Mouse (Mus musculus) naive thymus-derived CD4-positive, alpha-beta T cell, adult 2 months (primary cell): ENCODE data around the gene Cdt1.
A peak's percentile ranks its signal among the peaks of the same experiment; 100 is the strongest.

ENCODE experiments used
- DNase-seq: peaks from one replicate; pipeline ENCODE4 v3.0.0-alpha.2; 2011; ENCODE audit warnings: low read depth

The Cdt1 gene

DNA sequence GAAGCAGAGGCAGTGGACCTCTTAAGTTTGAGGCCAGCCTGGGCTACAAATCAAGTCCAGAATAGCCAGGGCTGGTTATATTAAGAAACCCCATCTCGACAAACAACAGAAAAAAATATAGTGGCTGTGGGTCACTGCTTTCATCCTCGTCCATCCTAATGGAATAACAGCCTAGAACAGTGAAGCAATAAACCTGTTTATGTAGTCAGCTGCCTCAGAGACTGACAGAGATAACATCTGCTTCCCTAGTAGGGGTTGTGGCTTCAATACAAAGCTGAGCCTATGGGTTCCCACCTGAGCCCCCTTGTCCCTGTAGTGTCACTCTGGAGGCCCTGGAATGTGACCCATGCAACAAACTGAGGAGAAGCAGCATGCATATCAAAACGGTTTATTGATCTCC is 6.4 kb downstream of the Cdt1 start:
- no peak for DNase-seq

DNA sequence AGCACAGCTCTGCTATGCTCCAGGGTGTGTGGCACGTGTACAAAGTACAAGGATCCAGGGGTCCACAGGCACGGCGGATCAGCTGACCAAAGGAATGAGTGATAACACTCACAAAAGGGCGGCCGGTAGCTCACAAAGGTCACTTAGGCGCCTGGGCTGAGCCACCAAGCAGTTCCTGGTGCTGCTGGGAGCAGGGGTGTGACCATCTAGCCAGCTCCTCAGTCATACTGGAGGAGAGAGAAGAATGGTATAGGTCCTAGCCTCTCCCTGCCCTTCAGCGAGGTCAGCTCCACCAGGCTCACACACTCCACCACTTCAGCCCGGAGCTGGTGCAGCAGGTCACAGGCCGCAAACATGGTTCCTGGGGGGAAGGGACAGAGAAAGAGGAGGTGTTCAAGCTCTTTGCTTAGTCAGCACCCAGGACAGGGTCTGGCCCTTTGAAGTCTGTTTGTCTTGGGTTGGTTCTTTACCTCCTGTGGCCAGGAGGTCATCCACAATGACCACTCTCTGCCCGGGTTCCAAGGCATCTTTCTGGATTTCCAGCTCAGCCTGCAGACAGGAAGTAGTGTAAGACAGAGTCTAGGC is 6.9 kb downstream of the Cdt1 start:
- no peak for DNase-seq

DNA sequence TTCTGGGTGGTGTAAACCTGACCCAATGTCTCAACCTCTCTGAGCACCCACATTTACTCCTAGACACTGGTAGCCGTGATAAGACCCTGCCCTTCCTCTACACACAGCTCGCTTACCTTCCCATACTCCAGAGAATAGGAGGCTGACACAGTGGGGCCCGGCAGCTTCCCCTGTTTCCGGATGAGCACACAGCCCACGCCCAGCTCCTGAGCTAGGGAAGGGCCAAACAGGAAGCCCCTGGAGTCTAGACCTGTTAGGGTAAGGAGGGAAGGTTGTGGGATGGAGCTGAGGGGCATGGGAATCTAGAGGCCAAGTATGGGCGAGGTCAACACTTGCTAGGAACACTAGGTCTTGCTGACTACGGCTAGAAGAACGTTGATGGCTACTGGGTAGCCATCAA is 7.5 kb downstream of the Cdt1 start:
- DNase-seq = no peak

DNA sequence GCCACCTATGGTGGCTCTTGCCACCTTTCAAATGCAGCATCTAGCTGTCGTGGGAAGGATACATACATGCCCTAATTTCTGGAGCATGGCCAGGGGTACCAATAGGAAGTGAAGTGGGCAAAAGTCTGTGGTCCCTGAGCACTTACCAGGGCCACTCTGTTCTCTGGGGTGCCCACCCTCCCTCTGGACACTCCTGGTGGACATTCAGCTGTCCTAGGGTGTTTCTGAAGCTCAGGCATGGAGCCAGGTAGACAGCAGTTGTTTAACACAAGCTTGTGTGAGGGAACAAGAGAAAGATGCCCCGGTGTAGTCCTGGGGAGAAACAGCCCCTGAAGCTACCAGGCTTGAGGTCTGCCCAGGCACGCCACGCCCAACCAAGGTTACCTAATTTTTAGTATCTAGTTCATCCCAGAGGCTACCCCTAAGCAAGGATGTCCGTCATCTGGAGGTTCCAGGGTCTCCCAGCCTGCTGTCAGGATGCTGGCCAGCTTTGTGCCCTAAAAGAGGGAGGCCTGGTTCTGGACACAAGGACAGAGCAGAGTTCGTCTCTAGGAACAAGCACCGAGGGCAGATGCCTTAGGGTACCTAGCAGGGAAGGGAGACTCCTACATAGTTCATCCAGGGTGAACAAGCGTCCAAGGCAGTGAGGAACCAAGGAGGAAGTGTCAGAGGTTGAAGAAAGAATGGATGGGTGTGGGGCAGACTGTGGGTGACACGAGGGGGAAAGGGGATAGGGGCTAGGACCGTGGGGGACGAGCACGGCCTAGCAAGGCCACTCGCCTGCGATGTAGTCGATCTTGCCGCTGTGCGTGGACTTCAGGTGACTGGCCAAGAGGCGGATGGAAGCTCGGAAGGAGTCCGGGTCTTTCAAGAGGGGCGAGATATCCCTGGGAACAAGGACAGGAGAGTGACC is 8.2 kb downstream of the Cdt1 start:
- DNase-seq = peak; percentile 41

DNA sequence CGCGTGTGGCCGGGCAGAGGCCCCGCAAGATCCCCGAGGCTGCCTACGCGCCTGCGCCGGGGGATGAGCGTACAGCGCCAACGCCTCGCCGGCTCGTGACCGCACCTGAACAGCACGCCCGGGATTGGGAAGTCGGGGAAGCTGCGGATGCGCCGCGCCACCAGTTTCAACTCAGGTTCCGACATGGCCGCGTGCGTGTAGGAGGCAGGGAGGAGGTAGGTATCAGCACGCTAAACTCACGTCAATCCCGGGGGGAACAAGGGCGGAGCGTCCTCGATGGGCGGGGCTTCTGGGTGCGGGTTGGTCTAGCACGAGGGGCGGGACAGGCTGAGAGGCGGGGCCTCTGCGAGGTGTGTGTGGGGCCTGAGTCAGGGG is 8.8 kb downstream of the Cdt1 start, which contains the start of gene Aprt:
Gene Aprt, minus strand, starts transcription at position 262 of the 375 bp plus-strand sequence.
- DNase-seq = peak; percentile 96

DNA sequence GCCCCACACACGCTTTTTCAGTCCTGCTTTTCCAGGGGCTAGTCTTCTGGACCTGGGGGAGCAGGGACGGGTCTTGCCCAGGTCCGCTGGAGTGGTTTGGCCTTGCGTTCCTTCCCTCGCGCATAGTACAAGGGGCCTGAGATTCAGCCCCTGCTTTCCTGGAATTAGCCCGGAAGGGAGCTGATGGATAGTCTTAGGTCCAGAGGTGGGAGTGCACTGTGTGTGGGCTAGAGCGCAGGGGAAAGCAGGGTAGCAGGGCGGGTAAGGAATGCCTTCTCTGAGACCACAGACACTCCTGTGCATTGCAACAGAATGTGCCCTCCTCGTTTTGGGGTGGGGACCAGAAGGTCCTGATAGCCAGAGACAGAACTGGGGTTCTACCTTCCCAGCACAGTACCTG is 9.3 kb downstream of the Cdt1 start:
- DNase-seq = no peak

DNA sequence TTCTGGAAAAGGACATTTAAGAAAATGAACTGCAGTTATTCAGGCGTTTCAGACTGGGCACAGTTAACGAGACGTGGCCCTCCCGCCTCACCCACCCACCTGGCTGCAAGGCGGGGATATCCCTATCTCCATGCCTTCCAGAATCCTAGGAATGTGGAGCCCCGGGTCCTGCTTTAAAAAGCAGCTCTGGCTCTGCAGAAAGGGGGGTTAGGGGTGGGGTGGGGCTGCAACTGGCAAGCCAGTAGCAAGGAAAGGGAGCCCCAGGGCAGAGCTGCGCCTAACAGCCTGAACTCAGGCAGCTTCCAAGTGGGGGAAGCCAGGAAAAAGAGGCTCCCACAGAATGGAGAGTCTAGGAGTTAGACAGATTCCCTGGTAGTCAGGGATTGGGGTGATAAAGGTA is 11.4 kb downstream of the Cdt1 start:
- no peak for DNase-seq

DNA sequence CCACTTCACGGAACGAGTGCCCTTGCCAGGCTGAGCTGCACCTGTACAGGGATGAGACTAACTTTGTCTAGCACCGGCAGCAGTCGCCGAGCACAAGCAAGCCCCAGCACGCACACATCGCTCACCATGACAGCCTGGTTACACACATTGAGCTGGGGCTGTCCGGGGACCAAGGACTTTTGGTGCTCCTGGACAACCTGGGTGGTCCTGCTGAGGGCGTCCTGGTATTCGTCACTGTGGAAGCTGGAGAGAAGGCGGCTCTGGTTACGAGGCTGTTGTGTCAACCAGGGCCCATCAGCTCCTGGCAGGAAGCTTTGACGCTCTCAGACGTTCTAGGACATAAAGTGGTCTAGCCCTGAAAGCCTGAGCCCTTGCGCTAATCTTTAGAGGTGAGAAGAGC is 13.1 kb downstream of the Cdt1 start:
- DNase-seq = no peak

DNA sequence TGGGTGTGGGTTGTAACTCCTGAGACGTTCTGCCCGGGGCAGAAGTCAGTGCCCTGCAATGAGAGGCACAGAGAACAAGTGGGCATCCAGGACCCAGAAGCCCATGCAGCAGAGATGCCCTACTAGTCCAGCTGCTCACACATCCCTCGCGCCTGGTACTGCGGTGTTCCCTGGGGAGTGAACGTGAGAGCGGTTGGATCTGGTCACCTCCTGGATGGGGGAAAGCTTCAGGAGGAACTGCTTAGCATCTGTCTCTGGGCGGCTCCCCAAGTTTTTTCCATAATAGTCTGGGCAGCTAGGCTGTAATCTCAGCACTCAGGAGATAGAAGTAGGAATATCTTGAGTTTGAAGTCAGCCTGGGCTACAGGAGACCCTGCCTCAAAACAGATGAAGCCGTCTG is 17.2 kb downstream of the Cdt1 start:
- no peak for DNase-seq

DNA sequence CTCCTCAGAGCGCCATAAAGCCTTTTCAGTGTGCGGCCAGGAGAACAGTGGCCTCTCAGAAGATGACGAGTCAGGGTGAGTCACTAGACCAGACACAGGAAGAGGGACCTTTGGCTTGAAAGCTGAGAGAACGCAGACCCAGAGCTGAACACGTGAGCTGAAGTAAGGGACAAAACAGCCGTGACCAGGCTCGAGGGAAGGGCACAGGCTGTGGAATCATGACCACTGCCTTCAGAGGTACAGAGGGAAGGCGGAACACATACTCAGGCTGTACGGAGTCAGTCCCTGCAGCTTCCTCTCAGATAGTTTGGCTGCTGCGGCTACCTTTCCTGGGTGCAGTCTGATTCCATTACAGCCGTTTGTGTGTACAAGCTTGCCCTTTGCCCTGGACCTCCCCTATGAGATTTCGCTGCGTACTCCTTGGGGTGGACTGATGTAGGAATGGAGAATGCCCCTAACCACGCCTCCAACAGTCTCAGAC is 17.6 kb downstream of the Cdt1 start:
- no peak for DNase-seq

DNA sequence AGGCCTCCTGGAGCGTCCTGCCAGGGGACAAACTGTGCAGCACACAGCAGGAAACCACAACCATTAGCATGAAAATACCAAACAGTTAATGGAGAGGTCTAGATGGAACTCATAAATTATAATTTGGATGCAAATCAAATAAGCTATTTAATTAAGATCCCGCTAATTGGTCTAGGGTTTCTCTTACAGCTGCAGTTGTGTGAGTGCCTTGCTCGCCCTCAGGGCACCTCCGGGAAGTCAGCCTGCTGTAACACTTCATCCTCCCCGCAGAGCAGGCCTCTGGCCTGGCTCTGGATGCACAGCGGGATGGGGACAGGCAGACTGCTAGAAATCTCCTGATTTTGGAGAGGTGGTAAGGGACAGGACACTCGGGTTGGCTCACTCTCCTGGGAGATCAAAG is 18.4 kb downstream of the Cdt1 start:
- no peak for DNase-seq

DNA sequence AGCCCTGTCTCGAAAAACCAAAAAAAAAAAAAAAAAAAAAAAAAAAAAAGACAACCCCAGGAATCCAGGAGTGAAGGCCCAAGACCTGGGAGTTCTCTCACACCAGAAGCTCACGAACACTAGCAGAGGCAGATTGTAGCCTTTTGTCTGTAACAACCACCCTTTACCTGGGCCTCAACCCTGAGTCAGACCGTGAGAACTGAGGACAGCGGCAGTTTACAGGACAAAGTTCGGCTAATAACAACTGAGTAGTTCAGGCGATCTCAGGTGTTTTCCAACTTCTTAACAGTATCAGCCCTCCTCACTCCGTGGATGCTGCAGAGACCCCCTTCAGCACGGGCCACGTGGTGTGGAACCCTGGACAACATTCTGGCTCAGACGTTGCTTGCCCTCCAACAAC is 18.9 kb downstream of the Cdt1 start:
- DNase-seq = no peak

DNA sequence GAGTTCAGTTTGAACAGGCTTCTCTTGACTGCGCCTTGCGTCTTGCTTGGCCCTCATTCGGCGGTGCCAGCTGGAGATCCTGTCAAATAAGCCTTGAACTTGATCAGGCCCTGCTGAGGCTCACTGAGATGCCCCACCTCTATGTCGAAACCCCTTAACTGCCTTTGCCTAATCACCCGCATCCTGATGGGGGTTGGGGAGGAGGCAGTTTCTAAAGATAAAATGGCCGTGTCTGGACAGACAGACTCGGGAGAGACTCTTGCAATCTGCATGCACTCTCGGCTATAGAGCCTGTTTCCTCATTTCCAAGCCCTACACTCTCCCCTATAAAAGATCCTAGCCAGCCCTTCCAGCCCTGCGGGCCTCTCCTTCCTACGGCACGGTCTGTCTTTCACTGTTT is 25.4 kb downstream of the Cdt1 start:
- no peak for DNase-seq

DNA sequence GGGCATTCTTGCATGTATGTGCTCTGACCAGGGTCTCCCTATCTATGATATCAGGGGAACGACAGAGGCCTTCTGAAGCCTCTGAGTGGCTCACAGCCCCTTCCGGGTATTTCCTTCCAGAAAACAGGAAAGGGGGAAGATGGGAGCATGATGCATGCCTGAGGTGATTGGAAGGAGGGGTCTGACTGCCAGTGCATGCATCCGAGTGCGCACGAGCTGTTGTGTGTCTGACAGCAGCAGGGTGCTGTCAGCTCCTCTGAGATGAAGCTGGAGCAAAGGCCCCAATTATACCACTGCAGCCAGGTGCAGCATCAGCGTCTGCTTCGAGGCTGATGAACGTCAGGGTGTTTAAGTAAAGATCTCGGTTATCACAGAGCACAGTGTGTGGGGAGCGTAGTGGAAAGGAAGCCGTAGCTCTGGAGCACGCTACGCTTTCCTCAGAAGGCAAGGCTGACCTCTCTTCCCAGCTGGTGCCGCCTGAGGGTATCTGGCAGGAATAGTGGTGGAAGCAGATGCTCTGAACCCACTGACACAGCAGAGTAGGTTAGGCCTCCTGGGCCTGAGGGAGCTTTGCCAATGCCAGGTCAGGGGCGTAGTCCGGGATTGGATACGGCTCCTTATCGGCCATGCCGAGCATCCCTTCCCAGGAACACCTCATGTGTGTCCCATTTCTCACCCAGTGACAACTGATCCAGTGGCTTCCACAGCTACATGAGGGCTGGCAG is 26.1 kb downstream of the Cdt1 start:
- no peak for DNase-seq

DNA sequence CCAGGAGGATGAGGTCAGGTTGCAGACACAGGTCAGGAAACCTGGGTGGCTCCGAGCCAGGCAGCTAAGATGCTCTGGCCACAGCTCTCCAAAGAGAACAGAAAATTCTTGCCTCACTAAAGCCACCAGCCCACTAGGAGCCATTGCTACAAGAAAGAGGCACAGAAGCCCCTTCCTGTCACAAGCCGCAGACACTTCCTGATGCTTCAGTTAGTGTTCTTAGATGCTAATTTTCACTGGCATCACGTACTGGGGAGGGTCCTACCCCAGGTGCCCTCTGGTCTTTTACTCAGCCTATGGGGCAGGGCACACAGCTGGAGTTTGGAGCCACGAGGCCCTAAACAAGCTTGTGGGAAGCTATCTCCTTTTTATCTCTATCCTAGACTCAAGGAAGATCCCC is 28.2 kb downstream of the Cdt1 start:
- peak; percentile 50 for DNase-seq

DNA sequence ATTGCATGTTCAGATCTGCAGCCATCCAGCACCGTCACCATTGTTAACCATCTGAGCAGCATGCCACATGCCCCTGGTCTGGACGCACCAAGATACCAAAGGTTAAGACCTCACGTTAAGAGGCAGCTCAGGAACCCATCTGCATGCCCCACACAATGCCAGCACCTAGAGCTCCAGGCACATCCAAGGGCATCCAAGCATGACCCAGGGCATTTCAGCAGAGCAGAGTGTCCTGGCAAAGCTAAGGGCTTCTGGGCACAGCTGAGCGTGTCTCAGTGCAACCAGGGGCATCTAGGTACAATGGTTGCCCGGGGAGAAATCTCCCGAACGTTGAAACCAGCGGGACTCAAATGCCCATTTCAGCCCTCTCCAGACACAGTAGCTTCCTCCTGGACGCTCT is 32.9 kb downstream of the Cdt1 start:
- DNase-seq = no peak

DNA sequence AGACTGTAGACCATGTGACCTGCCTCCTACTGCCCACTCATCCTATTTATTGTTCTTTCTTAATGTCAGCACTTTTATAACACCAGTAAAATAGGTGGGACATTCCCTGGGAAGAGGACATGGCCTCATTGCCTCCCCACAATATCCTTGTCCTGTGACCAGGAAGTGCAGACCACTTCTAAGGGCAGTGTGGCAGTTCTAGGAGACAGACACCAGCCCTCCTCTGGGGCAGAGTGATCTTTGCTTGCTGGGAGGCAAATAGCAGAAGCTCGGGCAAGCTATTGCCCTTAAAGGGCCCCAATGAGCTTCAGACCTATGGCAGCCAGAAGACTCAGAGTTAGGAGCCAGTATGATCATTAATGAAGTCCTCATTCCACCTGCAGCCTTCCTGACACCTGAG is 36.8 kb downstream of the Cdt1 start:
- DNase-seq = no peak

DNA sequence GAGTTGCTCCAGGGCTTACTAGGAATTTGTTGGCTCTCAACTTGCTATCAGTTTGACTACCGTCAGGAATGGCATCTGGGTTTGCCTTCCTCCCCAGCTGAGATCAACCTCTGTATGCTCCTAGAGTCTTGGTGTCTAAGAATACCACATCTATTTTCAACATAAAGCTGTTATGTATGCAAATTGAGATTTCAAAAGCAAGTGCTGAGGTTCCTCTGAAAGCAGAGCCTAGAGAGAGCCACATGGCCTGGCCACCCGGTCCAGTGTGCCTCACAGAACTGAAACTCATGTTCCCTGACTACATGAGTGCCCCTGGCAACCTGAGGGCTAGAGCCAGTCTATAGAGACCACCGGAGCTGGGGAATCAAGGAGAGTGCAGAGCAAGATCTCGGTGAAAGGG is 37.6 kb downstream of the Cdt1 start:
- DNase-seq = no peak

DNA sequence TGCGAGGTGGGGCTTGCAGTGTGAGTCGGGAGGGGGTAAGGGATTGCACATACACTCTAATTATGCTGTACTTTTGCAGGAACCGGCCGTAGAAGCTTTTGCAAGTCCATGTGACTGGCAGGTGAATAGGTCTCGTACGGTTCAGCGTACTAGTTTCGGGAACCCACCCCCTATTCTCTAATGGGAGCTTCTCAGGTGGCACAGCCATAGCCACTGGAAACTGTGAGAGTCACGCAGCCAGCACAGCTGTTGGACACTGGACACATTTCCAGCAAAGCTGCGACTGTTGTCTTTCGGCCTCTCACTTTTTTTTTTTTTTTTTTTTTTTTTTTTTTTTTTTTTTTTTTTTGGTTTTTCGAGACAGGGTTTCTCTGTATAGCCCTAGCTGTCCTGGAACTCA is 39.0 kb downstream of the Cdt1 start:
- no peak for DNase-seq

DNA sequence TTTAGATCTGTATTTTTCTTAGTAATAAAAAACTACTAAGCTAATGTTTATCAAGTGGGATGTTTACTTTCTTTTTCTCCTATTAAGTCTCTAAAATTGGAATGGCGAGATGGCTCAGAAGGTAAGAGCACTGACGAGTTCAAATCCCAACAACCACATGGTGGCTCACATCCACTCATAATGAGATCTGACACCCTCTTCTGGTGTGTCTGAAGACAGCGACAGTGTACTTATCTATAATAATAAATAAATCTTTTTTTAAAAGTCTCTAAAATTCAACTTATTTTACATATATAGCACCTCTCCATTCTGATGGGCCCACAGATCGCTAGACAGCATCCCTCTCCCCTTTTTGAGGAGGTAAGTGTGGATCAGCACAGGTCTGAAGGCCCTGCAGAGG is 42.4 kb downstream of the Cdt1 start:
- DNase-seq = no peak

DNA sequence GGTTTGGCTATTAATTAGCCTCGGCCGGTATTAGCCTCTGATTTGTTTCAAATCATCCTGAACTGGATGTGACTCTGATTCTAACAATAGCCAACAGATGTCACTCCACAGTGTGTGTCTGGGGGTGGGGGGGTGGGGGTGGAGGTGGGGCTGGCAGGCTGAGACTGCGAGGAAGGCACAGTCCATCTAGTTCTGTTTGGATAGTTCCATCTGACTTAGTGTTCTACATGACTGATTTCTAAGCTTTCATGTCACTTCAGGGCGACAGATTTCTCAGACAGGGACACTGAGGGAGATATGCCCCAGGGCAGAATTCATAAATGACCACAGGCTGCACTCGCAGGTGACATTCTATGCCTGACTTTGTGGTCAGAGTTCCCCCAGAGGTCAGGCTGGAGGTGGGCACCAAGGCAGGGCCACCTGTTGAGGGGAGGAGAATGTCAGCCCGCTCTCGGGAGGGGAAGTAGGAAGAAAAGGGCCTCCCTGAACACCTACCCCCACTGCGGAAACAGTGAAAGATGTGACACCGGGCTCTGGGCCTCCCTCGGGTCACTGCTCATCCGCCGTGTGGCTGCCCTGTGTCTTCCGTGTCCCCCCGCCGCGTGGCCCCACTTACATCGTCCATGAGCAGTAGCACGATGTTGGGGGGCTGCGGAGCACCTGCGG is 42.9 kb downstream of the Cdt1 start:
- DNase-seq = no peak
